Mouse (Mus musculus) cerebellum, postnatal 4 days (tissue): ENCODE measurements around the gene Zfp143.
"Not testable (repeated sequence)": the region's sequence is repeated elsewhere in the genome, so short reads cannot be mapped to it uniquely, and the experiment has no call there.

Source experiments
- DNase-seq, 2 experiments: peaks; one replicate each; pipeline ENCODE4 v3.0.0; 2022; ENCODE audit warnings: low spot score in 2 of 2, mixed read lengths in 1 of 2

Gene Zfp143

DNA sequence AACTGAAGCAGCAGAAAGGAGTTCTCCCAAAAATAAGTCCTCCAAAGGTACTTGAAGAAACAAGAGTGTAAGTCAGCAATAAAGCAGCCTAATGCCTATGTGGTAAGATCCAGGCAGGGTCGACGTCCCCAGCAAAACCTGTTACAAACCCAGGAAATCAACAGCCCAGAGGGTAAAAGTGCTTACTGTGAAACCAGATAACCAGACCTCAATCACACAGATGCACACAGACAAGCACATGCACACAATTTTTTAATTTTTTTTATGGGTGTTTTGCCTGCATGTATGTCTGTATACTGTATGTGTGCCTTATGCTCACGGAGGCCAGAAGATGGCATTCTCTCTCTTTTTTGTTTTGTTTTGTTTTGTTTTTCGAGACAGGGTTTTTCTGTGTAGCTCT is 35.3 kb downstream of the Zfp143 start:
- DNase-seq = no peak

GRCm38 (mm10) chr7:110097106-110097793 is 36.2 kb downstream of the Zfp143 start:
- no peak for DNase-seq

GRCm38 (mm10) chr7:110100854-110101253 is 39.8 kb downstream of the Zfp143 start:
- no peak for DNase-seq

GRCm38 (mm10) chr7:110101266-110101665 is 40.2 kb downstream of the Zfp143 start:
- no peak for DNase-seq

DNA sequence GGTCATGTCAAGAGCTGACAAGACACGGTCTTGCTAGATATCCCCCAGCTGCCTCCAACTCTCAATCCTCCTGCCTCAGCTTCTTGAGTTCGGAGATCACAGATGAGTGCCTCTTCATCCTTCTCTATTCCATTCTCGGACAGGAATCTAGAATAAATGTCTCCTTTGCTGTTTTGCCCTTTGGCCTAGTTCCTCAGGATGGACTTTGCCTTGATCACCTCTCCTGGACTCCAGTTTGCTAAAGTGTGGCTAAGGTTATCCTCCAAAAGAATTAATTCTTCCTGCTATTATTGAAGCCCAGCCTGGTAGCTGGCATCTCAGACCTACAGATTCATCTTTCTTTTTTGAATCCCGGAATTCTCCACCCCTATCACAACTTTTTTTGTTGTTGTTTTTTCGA is 44.0 kb downstream of the Zfp143 start:
- no peak for DNase-seq

DNA sequence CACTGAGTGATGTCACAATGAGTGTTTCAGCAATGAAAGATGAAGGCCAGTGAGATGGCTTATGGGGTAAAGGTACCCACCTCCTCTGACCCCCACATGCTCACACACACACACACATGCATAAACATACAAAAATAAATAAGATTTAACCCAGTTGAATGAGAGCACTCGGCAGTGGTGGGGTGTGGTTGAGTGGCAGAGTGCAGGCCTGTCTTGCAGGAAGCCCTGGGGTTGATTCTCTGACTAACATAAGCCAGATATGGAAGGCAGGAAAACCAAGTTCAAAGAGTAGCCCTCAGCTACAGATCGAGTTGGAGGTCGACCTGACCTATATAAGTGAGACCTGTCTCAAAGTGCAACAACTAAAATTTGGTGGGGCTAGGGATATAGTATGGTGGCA is 45.6 kb downstream of the Zfp143 start:
- DNase-seq = no peak

DNA sequence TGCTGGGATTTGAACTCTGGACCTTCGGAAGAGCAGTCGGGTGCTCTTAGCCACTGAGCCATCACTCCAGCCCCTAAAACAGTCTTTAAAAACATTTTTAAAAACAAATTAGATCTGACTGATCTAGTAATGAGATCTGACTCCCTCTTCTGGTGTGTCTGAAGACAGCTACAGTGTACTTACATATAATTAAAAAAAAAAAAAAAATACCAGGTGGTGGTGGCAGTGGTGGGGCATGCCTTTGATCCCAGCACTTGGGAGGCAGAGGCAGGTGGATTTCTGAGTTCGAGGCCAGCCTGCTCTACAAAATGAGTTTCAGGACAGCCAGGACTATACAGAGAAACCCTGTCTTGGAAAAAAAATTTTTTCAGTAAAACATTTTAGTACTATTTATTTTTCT is 47.5 kb downstream of the Zfp143 start:
- DNase-seq = not testable (repeated sequence)

DNA sequence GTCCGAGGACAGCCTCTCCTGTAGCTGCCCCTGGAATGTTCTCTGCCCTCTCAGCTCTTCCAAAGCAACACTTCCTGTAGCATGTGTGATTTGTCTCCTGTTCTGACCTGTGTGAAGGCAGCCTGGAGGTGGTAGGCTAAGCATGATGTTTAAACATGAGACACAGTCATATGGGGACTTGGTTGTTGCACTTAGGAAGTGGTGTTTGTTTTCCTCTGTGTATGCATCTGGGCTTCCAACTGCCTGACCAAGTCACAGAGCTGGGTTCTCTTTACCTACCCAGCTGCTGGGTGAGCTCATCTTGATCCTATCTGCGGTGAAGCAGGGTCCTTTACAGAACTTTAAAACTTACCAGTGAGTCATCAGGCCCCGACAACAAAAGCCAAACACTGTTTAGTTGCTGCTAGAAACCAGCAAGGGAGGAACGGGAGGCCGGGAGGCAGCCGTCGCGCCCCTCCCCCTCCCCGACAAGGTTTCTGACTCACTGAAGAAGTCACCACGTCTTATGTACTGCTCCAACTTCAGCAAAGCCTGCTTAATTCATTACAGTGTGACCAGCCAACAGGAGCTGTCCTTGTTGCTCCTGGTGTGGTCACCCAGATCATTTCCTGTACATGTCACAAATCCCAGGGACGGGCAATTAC is 48.1 kb downstream of the Zfp143 start:
- DNase-seq = peak in 1 of 2 experiments; percentile 21

DNA sequence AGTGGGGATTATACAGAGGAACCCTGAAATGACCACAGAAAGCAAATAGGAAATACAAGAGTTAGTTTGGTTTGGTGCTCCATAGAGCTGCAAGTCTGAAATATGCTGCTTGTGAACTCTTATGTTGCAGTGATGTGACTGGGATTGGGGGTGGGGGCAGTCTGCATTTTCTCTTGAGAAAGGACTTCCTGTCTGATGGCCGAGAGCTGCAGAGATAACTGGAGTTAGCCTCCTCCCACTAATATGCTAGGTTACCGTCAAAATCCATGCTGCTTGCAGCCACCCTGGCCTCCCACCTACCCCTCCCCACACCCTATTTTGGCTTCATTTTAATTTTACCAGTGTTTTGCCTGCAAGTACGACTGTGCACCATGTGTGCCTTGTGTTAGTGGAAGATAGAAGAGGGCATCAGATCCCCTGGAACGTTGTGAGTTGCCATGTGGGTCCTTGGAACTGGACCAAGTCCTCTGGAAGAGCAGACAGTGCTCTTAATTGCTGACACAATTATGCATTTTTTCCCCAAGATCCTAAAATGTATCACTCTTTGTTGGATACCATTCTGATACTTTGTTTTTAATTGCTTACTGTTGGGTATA is 49.1 kb downstream of the Zfp143 start:
- DNase-seq = no peak

GRCm38 (mm10) chr7:110114699-110115098 is 53.7 kb downstream of the Zfp143 start:
- DNase-seq = no peak

DNA sequence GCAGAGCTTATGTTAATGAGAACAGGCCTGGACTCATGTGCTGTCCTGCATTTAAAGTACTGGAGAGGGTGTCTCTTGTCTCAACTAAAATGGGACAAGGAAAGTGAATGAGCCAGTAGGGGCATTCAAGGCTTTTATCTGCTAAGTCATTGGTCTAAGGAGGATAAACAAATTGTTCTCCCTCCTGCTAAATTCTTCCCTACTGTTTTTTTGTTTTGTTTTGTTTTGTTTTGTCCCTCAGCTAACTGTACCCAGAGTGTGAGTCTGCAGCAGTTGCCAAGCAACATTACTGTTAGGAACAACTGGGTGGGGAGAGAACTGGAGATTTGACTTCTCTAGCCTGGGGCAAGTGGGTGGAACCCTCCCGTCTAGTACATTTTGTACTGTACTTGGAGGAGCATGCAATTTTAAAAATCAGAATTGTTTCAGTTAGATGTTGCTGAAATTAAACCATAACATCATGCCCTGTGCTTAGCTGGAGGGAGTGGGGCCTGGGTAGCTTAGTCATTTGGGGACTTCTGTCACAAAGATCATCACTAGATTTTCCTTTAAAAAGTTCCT is 55.8 kb downstream of the Zfp143 start:
- DNase-seq = no peak

- DNase-seq = no peak
Observed at GRCm38 (mm10) chr7:110118448-110118847, 57.4 kb downstream of the Zfp143 start.

DNA sequence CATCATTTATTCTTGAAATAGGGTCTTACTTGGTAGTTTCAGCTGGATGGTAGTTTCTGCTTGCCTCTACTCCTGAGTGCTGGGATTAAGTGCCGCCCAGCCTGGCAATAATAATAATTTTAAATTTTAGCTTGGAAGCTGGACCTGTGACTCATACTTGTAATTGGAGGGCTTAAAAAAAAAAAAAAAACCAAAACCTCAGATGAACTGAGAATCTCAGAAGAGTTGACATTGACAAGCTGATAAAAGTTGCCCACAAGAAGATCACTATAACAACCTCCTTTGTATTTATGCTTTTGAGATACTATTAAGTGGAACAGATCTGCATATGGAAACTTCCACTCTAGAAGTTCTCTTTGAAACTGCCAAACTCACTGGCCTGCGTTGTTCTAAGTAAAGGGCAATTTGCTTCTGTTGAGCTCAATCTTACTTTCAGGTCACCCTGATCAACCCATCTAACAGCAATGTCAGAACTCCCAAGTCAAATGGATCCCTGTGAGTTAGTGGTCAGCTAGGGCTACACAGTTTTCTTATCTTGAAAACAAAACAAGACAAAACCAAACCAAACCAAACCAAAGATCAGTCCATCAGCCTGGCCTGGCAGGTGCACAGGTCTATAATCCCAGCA is 59.3 kb downstream of the Zfp143 start:
- no peak for DNase-seq

DNA sequence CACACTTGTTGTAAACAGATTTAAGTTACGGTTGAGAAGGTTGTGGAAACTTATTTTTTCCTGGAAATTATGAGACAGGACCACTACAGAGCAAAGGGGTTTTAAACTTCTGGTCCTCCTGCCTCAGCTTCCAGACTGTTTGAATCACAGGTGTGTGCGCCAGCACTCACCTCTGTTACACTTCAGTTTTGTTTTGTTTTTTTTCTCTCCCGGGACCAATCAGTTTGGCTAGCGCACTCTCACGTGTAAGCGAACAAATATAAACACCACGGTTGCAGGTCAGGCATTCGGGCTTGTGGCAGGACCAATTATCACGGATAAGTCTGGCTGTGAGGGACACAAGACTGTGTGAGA is 60.1 kb downstream of the Zfp143 start:
- DNase-seq = no peak

- peak; percentile 95 to 99 for DNase-seq
Observed at GRCm38 (mm10) chr7:110121516-110122288, 60.7 kb downstream of the Zfp143 start, which contains the start of gene Wee1. Gene Wee1, plus strand, starts transcription at chr7:110122046.

DNA sequence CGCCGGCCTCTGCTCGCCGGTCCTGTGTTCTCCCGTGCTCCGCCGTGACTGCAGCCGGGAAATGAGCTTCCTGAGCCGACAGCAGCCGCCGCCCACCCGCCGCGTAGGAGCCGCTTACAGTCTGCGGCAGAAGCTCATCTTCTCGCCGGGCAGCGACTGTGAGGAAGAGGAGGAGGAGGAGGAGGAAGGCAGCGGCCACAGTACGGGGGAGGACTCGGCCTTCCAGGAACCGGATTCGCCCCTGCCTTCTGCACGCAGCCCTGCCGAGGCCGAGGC is 61.2 kb downstream of the Zfp143 start:
- DNase-seq = no peak

- peak in 1 of 2 experiments; percentile 40 for DNase-seq
Observed at GRCm38 (mm10) chr7:110122565-110123422, 61.8 kb downstream of the Zfp143 start.

DNA sequence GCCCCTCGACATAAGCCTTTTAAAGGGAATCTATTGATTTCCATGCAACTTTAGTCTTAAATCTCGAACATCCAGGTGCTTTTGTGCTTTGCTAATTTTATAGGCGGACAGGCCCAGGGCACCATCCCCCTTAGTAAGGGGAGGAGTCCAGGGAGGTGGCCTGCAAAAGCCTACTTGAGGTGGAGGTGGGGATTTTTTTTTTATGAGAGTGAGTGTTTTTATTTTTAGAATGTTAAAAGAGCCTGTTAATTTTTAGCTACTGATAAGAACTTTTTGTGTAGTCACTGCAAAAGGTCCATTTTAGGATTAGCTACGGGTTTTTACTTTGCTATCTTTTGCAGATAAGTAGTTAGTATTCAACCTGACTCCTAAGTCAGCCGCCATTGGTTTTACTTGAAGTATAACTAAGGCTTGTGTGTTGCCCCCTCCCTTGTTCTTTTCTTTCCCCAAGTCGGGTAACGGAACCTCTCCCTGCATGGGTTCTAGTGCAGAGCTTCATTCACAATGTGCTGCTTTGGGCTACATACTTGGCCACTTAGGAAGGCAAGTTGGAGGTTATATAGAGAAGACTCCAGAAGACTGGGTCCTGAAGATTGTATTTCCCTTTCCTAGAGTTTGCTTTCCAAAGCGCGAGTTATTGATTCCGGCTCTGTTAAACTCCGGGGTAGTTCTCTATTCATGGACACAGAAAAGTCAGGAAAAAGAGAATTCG is 63.0 kb downstream of the Zfp143 start:
- no peak for DNase-seq

GRCm38 (mm10) chr7:110128566-110128965 is 67.5 kb downstream of the Zfp143 start:
- no peak for DNase-seq

- not testable (repeated sequence) for DNase-seq
Observed at GRCm38 (mm10) chr7:110132272-110132671, 71.3 kb downstream of the Zfp143 start.
